ENCODE assay signal across 8 mouse cellular contexts in genomic region chr2:167860457-167861177, GRCm38 (mm10).
A peak's percentile ranks its signal among the peaks of the same experiment; 100 is the strongest.
DNase-seq lines count a peak whose midpoint lies in the region; ATAC-seq lines count a peak whose summit lies in the region.

No protein-coding gene starts in this region.

- intact Hi-C loops in heart, postnatal 36 days (cut with DNase I): loop anchor here (2.0 kb wide), 1 partner anchor 82 kb away; no protein-coding TSS in a partner anchor

- WGBS in liver, embryonic 16.5 days (ENCODE audit: insufficient replicate concordance): 51% methylated on average over 10 of the region's 10 CpGs

- peak overlapping the region; percentile 41; the same call in 1 of the 2 replicates for H3K27ac ChIP-seq in liver, embryonic 16.5 days (ENCODE audit: low read length)

- no peaks in the 10 kb centered on the region; the same call in none of the 2 replicates for H3K27me3 ChIP-seq in liver, embryonic 16.5 days (ENCODE audit: control insufficient read depth, insufficient read depth, low read depth, low read length)

- H3K4me1 ChIP-seq in liver, embryonic 16.5 days (ENCODE audit: control insufficient read depth, low read depth, low read length): peaks cover 14% of the 10 kb centered on the region

- peak; percentile 55 for DNase-seq in retina, postnatal 1 day
- DNase-seq in retina, embryonic 14.5 days (ENCODE audit: low spot score): no peak
- DNase-seq in frontal cortex, postnatal 10 days (ENCODE audit: low spot score in 2 of 2): peak; percentile 49 to 69
- peak; percentile 94 to 96 for DNase-seq in heart, postnatal 36 days
- DNase-seq in layer of hippocampus, adult 11-12 months (ENCODE audit: low spot score): peak; percentile 83
- peak; percentile 70 to 76 for DNase-seq in right cerebral cortex, postnatal 10 days (ENCODE audit: low spot score in 2 of 2)
- DNase-seq in B cell, adult 2 months: no peak

- peak; percentile 70 for ATAC-seq in liver, embryonic 16.5 days (ENCODE audit: low read depth)

- no peak overlapping the region for H3K9ac ChIP-seq in liver, embryonic 16.5 days (ENCODE audit: low read depth, low read length)

- no peaks in the 10 kb centered on the region for H3K36me3 ChIP-seq in liver, embryonic 16.5 days (ENCODE audit: control insufficient read depth, insufficient read depth)

- H3K4me2 ChIP-seq in liver, embryonic 16.5 days (ENCODE audit: low read depth, low read length): no peak overlapping the region

- H3K9me3 ChIP-seq in liver, embryonic 16.5 days (replicated peaks; ENCODE audit: control insufficient read depth, low read length): no peaks in the 10 kb centered on the region

- H3K4me3 ChIP-seq in liver, embryonic 16.5 days (ENCODE audit: low read depth, low read length): no peak overlapping the region

Comparison
In these comparisons a context has a peak if more than half of its experiments do, and no peak if none do; other contexts are left out.
1. DNase-seq: peak in retina, postnatal 1 day (single experiment), frontal cortex, postnatal 10 days (2 of 2), heart, postnatal 36 days (2 of 2), layer of hippocampus, adult 11-12 months (single experiment) and right cerebral cortex, postnatal 10 days (2 of 2); none in retina, embryonic 14.5 days (single experiment) and B cell, adult 2 months (0 of 2).